In the genomic region with DNA sequence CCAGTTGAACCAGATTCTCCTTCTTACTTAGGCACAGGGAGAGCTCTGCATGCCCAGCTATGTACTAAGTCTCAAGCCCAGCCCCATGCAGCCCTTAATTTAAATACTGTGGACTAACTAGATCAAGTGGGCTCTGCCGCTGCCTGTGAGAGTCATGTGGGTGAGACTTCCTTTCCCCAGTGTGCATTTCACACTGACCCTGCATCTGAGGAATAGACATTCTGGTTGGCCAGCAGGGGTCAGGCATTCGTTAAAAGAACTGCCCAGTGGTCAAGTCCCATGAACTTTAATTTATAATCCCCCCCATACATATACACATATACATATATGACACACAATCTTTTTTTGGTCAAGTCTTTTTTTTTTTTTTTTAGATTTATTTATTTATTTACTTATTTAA, we compare ENCODE assay signal across 15 mouse cellular contexts. TPM values are rescaled to one million over a fixed set of nuclear protein-coding genes. Genes with fewer than 3 reads are reported as not detected.
DNase-seq lines count a peak whose midpoint lies in the region; ATAC-seq and TF ChIP-seq lines count a peak whose summit lies in the region.
"Had no signal": no experiment of that assay in that cellular context is flagged by ENCODE, and none has a peak within 500 bp of the region (broad histone marks: within the 10 kb centered on the region; RNA-seq: fewer than 3 reads in every experiment).

No protein-coding gene starts in this region.

- 0 out of 2 replicates have a peak, but pooled peaks have one; percentile 8 for ATAC-seq in forebrain, embryonic 16.5 days
- no peak for ATAC-seq in forebrain, embryonic 14.5 days
- ATAC-seq: forebrain, embryonic 15.5 days had no signal

- peaks cover 6% of the 10 kb centered on the region; the same call in 1 of the 2 replicates for H3K4me1 ChIP-seq in forebrain, embryonic 16.5 days (replicated peaks; ENCODE audit: control insufficient read depth, insufficient read depth, low read length)
- no peaks in the 10 kb centered on the region for H3K4me1 ChIP-seq in forebrain, embryonic 14.5 days (ENCODE audit: control insufficient read depth, insufficient read depth, low read length)
- no peaks in the 10 kb centered on the region for H3K4me1 ChIP-seq in bone marrow, adult 2 months (ENCODE audit: control insufficient read depth, insufficient read depth, low read length)

- 70% methylated on average over 2 of the region's 2 CpGs for WGBS in forebrain, embryonic 16.5 days
- whole genome bisulfite sequencing in forebrain, embryonic 14.5 days, result 67% methylated on average over 2 of the region's 2 CpGs
- WGBS in bone marrow, adult 2 months, result 54% methylated on average over 2 of the region's 2 CpGs

- TF ChIP-seq CTCF in layer of hippocampus, adult 2 months (conservative IDR thresholded peaks at IDR 0.05), result peak; percentile 46
- peak; percentile 18; the same call in 1 of the 2 replicates for TF ChIP-seq CTCF in bone marrow, adult 2 months (IDR thresholded peaks at IDR 0.05; ENCODE audit: control insufficient read depth, insufficient read depth, low read length)

- no peaks in the 10 kb centered on the region for H3K27me3 ChIP-seq in forebrain, embryonic 16.5 days (replicated peaks; ENCODE audit: control insufficient read depth, insufficient read depth, low read length)
- no peaks in the 10 kb centered on the region for H3K27me3 ChIP-seq in forebrain, embryonic 14.5 days (replicated peaks; ENCODE audit: control insufficient read depth, insufficient read depth, low read length)
- H3K27me3 ChIP-seq: embryonic facial prominence, embryonic 12.5 days; forebrain, embryonic 15.5 days; hindbrain, embryonic 15.5 days; midbrain, embryonic 12.5 days had no signal

- H3K4me3 ChIP-seq in forebrain, embryonic 16.5 days (replicated peaks; ENCODE audit: low read length), result no peak overlapping the region
- H3K4me3 ChIP-seq in forebrain, embryonic 14.5 days (ENCODE audit: low read depth, low read length), result no peak overlapping the region
- H3K4me3 ChIP-seq in layer of hippocampus, adult 2 months, result no peak overlapping the region
- H3K4me3 ChIP-seq in bone marrow, adult 2 months (replicated peaks; ENCODE audit: control insufficient read depth, low read depth, low read length), result no peak overlapping the region
- H3K4me3 ChIP-seq: embryonic facial prominence, embryonic 12.5 days; forebrain, embryonic 15.5 days; hindbrain, embryonic 15.5 days; midbrain, embryonic 12.5 days had no signal

- no peak for DNase-seq in forebrain, embryonic 14.5 days (ENCODE audit: low spot score)
- DNase-seq in layer of hippocampus, adult 2 months (ENCODE audit: low spot score in 2 of 2), result no peak
- DNase-seq in layer of hippocampus, postnatal 10 days (ENCODE audit: low spot score in 2 of 2), result no peak
- DNase-seq in lung, postnatal 4 days, result peak; percentile 33 to 50
- no peak for DNase-seq in right cerebral cortex, adult 2 months (ENCODE audit: low spot score in 2 of 2)
- no peak for DNase-seq in layer of hippocampus, postnatal 36 days
- DNase-seq: adrenal gland, postnatal 14 days; layer of hippocampus, adult 9-11 months; right cerebral cortex, postnatal 4 days had no signal

- no peaks in the 10 kb centered on the region for H3K36me3 ChIP-seq in forebrain, embryonic 16.5 days (ENCODE audit: control insufficient read depth, insufficient read depth)
- H3K36me3 ChIP-seq in forebrain, embryonic 14.5 days (ENCODE audit: control insufficient read depth, insufficient read depth, low read length), result peaks cover 4% of the 10 kb centered on the region
- H3K36me3 ChIP-seq: forebrain, embryonic 15.5 days; hindbrain, embryonic 15.5 days; midbrain, embryonic 12.5 days had no signal

- H3K9ac ChIP-seq in forebrain, embryonic 16.5 days (replicated peaks; ENCODE audit: low read depth, low read length), result no peak overlapping the region
- no peak overlapping the region for H3K9ac ChIP-seq in forebrain, embryonic 14.5 days (ENCODE audit: low read length)
- H3K9ac ChIP-seq: embryonic facial prominence, embryonic 12.5 days; forebrain, embryonic 15.5 days; hindbrain, embryonic 15.5 days; midbrain, embryonic 12.5 days had no signal

- no peak overlapping the region for H3K4me2 ChIP-seq in forebrain, embryonic 16.5 days (ENCODE audit: low read length)
- no peak overlapping the region for H3K4me2 ChIP-seq in forebrain, embryonic 14.5 days (ENCODE audit: low read length)
- H3K4me2 ChIP-seq: embryonic facial prominence, embryonic 12.5 days; forebrain, embryonic 15.5 days; hindbrain, embryonic 15.5 days; midbrain, embryonic 12.5 days had no signal

- no peak for TF ChIP-seq POLR2A in bone marrow, adult 2 months (IDR thresholded peaks at IDR 0.05; ENCODE audit: borderline replicate concordance, control insufficient read depth, low read depth, low read length)

- no peaks in the 10 kb centered on the region for H3K9me3 ChIP-seq in forebrain, embryonic 16.5 days (ENCODE audit: control insufficient read depth, low read length)
- H3K9me3 ChIP-seq in forebrain, embryonic 14.5 days (replicated peaks; ENCODE audit: control insufficient read depth, low read length), result no peaks in the 10 kb centered on the region
- H3K9me3 ChIP-seq: embryonic facial prominence, embryonic 12.5 days; forebrain, embryonic 15.5 days; hindbrain, embryonic 15.5 days; midbrain, embryonic 12.5 days had no signal

- no peak overlapping the region for H3K27ac ChIP-seq in forebrain, embryonic 16.5 days (ENCODE audit: low read length)
- no peak overlapping the region for H3K27ac ChIP-seq in forebrain, embryonic 14.5 days (ENCODE audit: low read depth, low read length)
- no peak overlapping the region for H3K27ac ChIP-seq in layer of hippocampus, adult 2 months
- no peak overlapping the region for H3K27ac ChIP-seq in bone marrow, adult 2 months (ENCODE audit: control insufficient read depth, insufficient read depth, low read depth, low read length, poor library complexity)
- H3K27ac ChIP-seq: embryonic facial prominence, embryonic 12.5 days; forebrain, embryonic 15.5 days; hindbrain, embryonic 15.5 days; midbrain, embryonic 12.5 days had no signal

RNA-seq across cellular contexts. Expression of a gene that starts 15.7 kb away (rescaled TPM):
- 20.3 and 21.8 TPM in 2 replicates for polyA plus RNA-seq in forebrain, embryonic 16.5 days (2015; fragmentation: Nextera tagmentation; extraction: Ambion mirVana)
- 14.2 and 16.7 TPM in 2 replicates for polyA plus RNA-seq in forebrain, embryonic 14.5 days (2014; fragmentation: Nextera tagmentation; extraction: Ambion mirVana)
- 1 to 10 TPM; 8.8 to 9.5 TPM for total RNA-seq in layer of hippocampus, adult 2 months (2021)
- 10 to 100 TPM; 16.9 to 19.5 TPM for total RNA-seq in layer of hippocampus, postnatal 10 days (2021)
- polyA plus RNA-seq in bone marrow, adult 2 months (2011; ENCODE audit: insufficient read depth, insufficient read length, low replicate concordance, missing spikeins), result 2.7 and 4.9 TPM in 2 replicates
- 1 to 10 TPM; 8.8 to 9.3 TPM for total RNA-seq in layer of hippocampus, postnatal 36 days (2021)

Comparison
In these comparisons a context has a peak if more than half of its experiments do, and no peak if none do; other contexts are left out.
1. DNase-seq: peak in lung, postnatal 4 days (2 of 2); none in forebrain, embryonic 14.5 days (single experiment), layer of hippocampus, adult 2 months (0 of 2), layer of hippocampus, postnatal 10 days (0 of 2), right cerebral cortex, adult 2 months (0 of 2) and layer of hippocampus, postnatal 36 days (0 of 2).